Mouse (Mus musculus): ENCODE results near the gene Ptdss2. TPM values are rescaled to one million over a fixed set of nuclear protein-coding genes. Genes with fewer than 3 reads are reported as not detected.

Ptdss2 gene
- polyA plus RNA-seq (2021; fragmentation: Nextera tagmentation) = 33.2 and 42.7 TPM in 2 replicates
- long read RNA-seq, experiment 1, transcript Ptdss2-209 (8 exons, 2,119 nt) = minor isoform, 6 of 393 reads
- long read RNA-seq, experiment 1, transcript Ptdss2-201 (12 exons, 3,624 nt) = major isoform, 291 of 393 reads
- long read RNA-seq, experiment 1, partial matches to known transcripts = 15 of 393 reads
- long read RNA-seq, experiment 1, other reads (novel, unspliced or antisense) = 81 of 393 reads
- long read RNA-seq, experiment 2, transcript Ptdss2-201 (12 exons, 3,624 nt) = major isoform, 37 of 73 reads
- long read RNA-seq, experiment 2, partial matches to known transcripts = 17 of 73 reads
- long read RNA-seq, experiment 2, other reads (novel, unspliced or antisense) = 16 of 73 reads

DNA sequence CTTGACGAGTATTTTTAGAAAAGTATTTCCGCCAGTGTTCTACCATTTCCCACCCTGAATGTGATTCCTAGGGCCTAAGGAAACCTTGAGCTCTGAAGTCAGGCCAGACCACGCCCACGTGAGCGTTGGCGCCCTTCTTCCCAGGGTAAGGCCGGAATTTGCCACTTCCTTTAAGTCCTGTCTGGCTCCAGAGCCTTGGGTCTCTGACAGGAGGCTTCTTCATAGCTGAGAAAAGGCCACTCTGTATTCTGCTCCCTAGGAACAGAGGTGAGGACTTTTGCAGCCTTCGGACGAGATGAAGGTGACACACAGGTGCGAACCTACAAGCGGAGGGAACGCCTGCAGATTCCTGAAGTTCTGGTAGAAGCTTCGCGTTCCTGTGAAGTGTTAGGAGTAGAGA is at the start of gene Ptdss2:
Gene Ptdss2 (plus strand): TSS at position 138 of the 400 bp plus-strand sequence.

DNA sequence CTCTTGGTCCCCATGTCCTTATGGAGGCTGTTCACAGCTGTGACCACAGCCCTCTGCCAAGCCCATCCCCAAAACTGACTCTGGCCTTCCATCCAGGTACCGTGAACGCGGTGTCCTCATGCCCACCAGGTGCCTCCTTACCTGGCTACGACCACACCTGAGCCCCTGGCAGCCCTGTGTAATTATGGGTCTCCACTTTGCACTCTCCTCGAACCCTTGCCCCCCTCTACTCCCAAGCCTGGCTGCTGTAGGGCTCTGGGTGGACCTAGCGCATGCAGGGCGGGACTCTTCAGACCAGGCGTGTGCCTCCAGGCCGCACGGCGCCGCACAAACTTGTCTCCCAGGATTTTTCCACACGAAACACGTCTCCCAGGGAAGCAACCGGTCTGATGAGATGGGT is 44.3 kb upstream of the Ptdss2 start, which contains the start of gene Pkp3:
Gene Pkp3 (plus strand): TSS at position 378 of the 400 bp plus-strand sequence.

DNA sequence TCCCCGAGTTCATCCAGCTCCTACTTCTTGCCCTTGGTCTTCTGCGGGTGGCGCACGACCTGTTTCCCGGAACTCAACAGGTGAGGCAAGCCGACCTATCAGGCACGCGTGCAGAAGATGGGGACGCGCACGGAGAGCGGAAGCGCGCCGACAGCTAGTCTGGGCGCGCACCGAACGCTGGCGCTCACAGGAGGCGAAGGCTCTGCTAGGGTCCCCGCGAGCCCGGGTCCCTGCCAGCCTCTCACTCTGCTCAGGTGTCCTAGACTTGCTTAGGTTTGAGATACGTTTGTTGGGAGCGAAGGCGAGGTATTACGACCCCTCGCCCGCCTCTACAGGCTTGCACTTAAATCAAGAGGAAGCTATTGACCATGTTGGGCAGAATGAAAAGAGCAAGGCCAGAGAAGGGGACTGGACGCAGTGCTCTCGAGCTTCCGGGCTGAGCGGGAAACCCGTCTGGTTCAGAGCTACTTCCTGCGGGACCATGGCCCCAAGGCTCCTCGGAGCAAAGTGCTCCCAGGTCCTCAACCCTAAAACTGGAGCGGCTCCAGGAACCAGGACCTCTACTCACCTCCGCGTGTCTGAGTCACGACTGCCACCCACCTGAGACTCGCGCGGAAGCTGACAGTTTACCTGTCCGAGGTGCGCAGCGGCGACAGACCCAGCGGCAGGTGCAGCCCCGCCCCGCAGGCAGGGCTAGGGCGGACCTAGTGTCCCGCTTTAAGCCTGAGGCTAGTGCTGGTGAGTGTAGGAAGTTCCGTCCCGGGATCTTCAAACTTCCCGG is 22.1 kb upstream of the Ptdss2 start, which contains the start of gene Sigirr:
Gene Sigirr (minus strand): TSS at position 662 of the 781 bp plus-strand sequence.

DNA sequence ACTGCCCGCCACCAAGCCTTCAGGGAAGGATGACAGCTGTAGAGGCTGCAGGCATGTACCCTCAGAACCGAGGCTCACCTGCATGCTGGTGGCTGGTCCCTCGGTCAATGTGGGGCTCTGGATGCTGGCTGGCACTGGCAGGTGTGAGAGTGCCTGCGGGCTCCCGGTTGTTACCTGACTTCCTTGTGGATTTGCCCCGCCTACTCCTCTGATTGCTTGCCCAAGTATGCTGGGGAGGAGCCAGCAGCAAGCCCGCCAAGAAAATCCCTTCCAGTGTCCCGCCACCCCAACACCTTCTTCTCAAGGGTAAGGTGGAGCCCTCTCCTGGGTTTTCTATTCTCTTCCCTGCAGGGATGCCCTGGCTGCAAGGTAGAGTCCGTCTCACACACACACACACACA is 4.5 kb upstream of the Ptdss2 start, which contains the start of gene Ano9:
Gene Ano9 (minus strand): TSS at position 171 of the 400 bp plus-strand sequence.

DNA sequence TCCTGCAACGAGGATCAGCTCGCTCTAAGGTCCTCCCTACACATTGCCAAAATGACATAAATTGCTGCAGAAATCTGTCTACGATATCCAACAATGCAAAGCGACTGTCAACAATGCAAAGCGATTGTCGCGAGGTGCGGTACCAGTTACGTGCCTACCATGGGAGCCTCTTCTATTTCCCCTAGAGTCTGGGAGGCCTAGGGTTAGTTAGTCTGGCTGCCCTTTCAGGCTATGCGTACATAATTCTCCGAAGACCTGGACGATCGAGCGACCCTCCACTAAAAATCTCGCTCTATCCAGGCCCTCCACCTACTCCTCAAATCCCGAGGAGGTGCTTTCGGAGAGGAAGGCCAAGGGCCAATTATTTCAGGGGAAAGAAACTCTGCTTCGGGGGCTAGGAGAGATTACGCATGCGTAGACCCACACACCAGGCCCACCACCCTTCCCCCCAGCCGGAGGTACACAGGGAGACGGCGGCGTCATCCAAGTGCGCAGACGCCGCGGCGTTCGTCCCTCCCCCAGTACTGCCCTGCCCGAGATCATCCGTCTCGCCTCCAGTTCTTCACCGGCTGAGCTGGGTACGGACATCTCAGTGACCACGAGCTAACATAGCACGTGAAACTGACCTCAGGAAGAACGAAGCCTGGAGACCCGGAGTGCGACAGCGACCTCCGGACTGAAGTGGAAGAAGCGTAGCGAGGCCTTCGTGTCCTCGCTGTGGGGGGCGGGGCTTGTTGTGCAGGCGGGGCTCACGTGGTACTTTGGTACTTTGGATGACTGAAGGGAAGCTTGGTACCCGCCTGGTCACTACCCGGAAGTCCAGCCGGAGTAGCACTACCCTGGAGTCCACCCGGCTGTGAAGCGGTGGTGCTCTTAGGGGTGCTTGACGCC is 50.2 kb downstream of the Ptdss2 start, which contains the start of gene Rnh1:
Gene Rnh1 (minus strand): TSS at position 742 of the 891 bp plus-strand sequence.

DNA sequence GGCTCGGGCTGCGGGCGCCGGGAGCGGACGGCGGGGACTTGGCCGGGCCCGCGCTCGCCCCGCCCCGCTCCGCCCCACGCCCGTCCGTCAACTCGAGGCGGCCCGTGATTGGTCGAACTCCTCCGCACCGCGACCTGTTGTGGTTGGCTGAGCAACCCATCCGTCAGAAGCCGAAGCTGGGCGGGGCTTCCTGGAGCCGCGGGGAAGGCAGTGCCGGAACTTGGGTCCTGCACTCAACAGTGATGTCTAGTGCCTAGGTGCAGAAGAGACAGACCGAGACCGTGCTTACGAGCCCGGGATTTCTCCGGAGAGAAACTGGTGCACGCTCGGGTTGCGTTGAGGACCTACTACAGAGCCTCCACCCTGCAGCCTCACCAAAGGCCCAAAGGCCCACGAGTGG is 71.8 kb downstream of the Ptdss2 start, which contains the start of the genes Hras and Lrrc56:
Gene Hras (minus strand): TSS at position 58 of the 400 bp plus-strand sequence.
Gene Lrrc56 (plus strand): TSS at position 210 of the 400 bp plus-strand sequence.

Other genes with a start within 250 kb of the Ptdss2 start
- 90.3 and 118 TPM in 2 replicates for gene Psmd13, start 240.4 kb upstream of the Ptdss2 start, polyA plus RNA-seq (2021; fragmentation: Nextera tagmentation)
- gene Sirt3, start 240.1 kb upstream of the Ptdss2 start, polyA plus RNA-seq (2021; fragmentation: Nextera tagmentation) = 125 and 147 TPM in 2 replicates
- 1.3 and 2.4 TPM in 2 replicates for gene Cox8b, start 221.9 kb upstream of the Ptdss2 start, polyA plus RNA-seq (2021; fragmentation: Nextera tagmentation)
- gene Nlrp6, start 201.5 kb upstream of the Ptdss2 start, polyA plus RNA-seq (2021; fragmentation: Nextera tagmentation) = 0.38 and 0.43 TPM in 2 replicates
- 2.2 and 2.3 TPM in 2 replicates for gene Pgghg, start 181.0 kb upstream of the Ptdss2 start, polyA plus RNA-seq (2021; fragmentation: Nextera tagmentation)
- gene Ifitm5, start 172.1 kb upstream of the Ptdss2 start, polyA plus RNA-seq (2021; fragmentation: Nextera tagmentation) = not detected in 2 replicates
- gene Gm45717, start 166.4 kb upstream of the Ptdss2 start, polyA plus RNA-seq (2021; fragmentation: Nextera tagmentation) = not detected in 2 replicates
- gene Ifitm2, start 166.4 kb upstream of the Ptdss2 start, polyA plus RNA-seq (2021; fragmentation: Nextera tagmentation) = 41.1 and 49.4 TPM in 2 replicates
- gene Ifitm1, start 155.2 kb upstream of the Ptdss2 start, polyA plus RNA-seq (2021; fragmentation: Nextera tagmentation) = 6.8 and 8.0 TPM in 2 replicates
- 54.3 and 69.5 TPM in 2 replicates for gene Ifitm3, start 111.6 kb upstream of the Ptdss2 start, polyA plus RNA-seq (2021; fragmentation: Nextera tagmentation)
- gene Ifitm6, start 104.5 kb upstream of the Ptdss2 start, polyA plus RNA-seq (2021; fragmentation: Nextera tagmentation) = 0.44 and 1.1 TPM in 2 replicates
- gene Gm17387, start 93.3 kb upstream of the Ptdss2 start, polyA plus RNA-seq (2021; fragmentation: Nextera tagmentation) = not detected in 2 replicates
- gene B4galnt4, start 61.3 kb upstream of the Ptdss2 start, polyA plus RNA-seq (2021; fragmentation: Nextera tagmentation) = 19.2 and 19.7 TPM in 2 replicates
- 0.23 TPM in 1 of 2 replicates, not detected in the other for gene Pkp3, start 44.2 kb upstream of the Ptdss2 start, polyA plus RNA-seq (2021; fragmentation: Nextera tagmentation)
- gene Sigirr, start 21.8 kb upstream of the Ptdss2 start, polyA plus RNA-seq (2021; fragmentation: Nextera tagmentation) = 2.1 TPM in 2 replicates
- not detected in 2 replicates for gene Ano9, start 4.6 kb upstream of the Ptdss2 start, polyA plus RNA-seq (2021; fragmentation: Nextera tagmentation)
- gene Rnh1, start 50.5 kb downstream of the Ptdss2 start, polyA plus RNA-seq (2021; fragmentation: Nextera tagmentation) = 51.2 and 65.7 TPM in 2 replicates
- 68.2 and 284 TPM in 2 replicates for gene Hras, start 71.6 kb downstream of the Ptdss2 start, polyA plus RNA-seq (2021; fragmentation: Nextera tagmentation)
- 3.4 and 3.9 TPM in 2 replicates for gene Lrrc56, start 71.8 kb downstream of the Ptdss2 start, polyA plus RNA-seq (2021; fragmentation: Nextera tagmentation)
- gene Lmntd2, start 91.7 kb downstream of the Ptdss2 start, polyA plus RNA-seq (2021; fragmentation: Nextera tagmentation) = not detected in 2 replicates
- gene Rassf7, start 93.5 kb downstream of the Ptdss2 start, polyA plus RNA-seq (2021; fragmentation: Nextera tagmentation) = 1.9 and 2.6 TPM in 2 replicates
- 17.9 and 20.5 TPM in 2 replicates for gene Phrf1, start 106.4 kb downstream of the Ptdss2 start, polyA plus RNA-seq (2021; fragmentation: Nextera tagmentation)
- 2.1 and 4.0 TPM in 2 replicates for gene Irf7, start 144.1 kb downstream of the Ptdss2 start, polyA plus RNA-seq (2021; fragmentation: Nextera tagmentation)
- gene Cdhr5, start 154.4 kb downstream of the Ptdss2 start, polyA plus RNA-seq (2021; fragmentation: Nextera tagmentation) = not detected in 2 replicates
- 0.45 and 0.78 TPM in 2 replicates for gene Sct, start 156.8 kb downstream of the Ptdss2 start, polyA plus RNA-seq (2021; fragmentation: Nextera tagmentation)
- gene Drd4, start 169.6 kb downstream of the Ptdss2 start, polyA plus RNA-seq (2021; fragmentation: Nextera tagmentation) = 0.55 and 0.61 TPM in 2 replicates
- gene Deaf1, start 205.3 kb downstream of the Ptdss2 start, polyA plus RNA-seq (2021; fragmentation: Nextera tagmentation) = 54.9 and 58.5 TPM in 2 replicates
- 33.0 and 33.7 TPM in 2 replicates for gene Tmem80, start 205.4 kb downstream of the Ptdss2 start, polyA plus RNA-seq (2021; fragmentation: Nextera tagmentation)
- 3.2 and 5.2 TPM in 2 replicates for gene Eps8l2, start 216.5 kb downstream of the Ptdss2 start, polyA plus RNA-seq (2021; fragmentation: Nextera tagmentation)